Mouse (Mus musculus): ENCODE measurements around the gene Wdr89. TPM values are rescaled to one million over a fixed set of nuclear protein-coding genes. Genes with fewer than 3 reads are reported as not detected.

The Wdr89 gene
- total RNA-seq, 4 experiments from 2014 or later, result 2.2 to 2.9 (median 2.4) TPM

- DNase-seq (ENCODE audit: low spot score in 2 of 2), result no peak
Measured at GRCm38 (mm10) chr12:75616158-75616791, 53.1 kb downstream of the Wdr89 start.

- DNase-seq (ENCODE audit: low spot score in 2 of 2), result no peak
Measured at GRCm38 (mm10) chr12:75615556-75615955, 53.8 kb downstream of the Wdr89 start.

GRCm38 (mm10) chr12:75612711-75613110, 56.6 kb downstream of the Wdr89 start:
- no peak for DNase-seq (ENCODE audit: low spot score in 2 of 2)

GRCm38 (mm10) chr12:75599490-75599889, 69.8 kb downstream of the Wdr89 start:
- no peak for DNase-seq (ENCODE audit: low spot score in 2 of 2)

- DNase-seq (ENCODE audit: low spot score in 2 of 2), result no peak
Measured at GRCm38 (mm10) chr12:75598988-75599387, 70.3 kb downstream of the Wdr89 start.

- no peak for DNase-seq (ENCODE audit: low spot score in 2 of 2)
Measured at GRCm38 (mm10) chr12:75597707-75598106, 71.6 kb downstream of the Wdr89 start.

- peak; percentile 98 for DNase-seq (ENCODE audit: low spot score in 2 of 2)
Measured at GRCm38 (mm10) chr12:75596154-75597002, 73.0 kb downstream of the Wdr89 start, which contains the start of gene Ppp2r5e. Gene Ppp2r5e, minus strand, starts transcription at chr12:75596245.

GRCm38 (mm10) chr12:75595291-75596153, 73.8 kb downstream of the Wdr89 start:
- peak in 1 of 2 experiments; percentile 25 for DNase-seq (ENCODE audit: low spot score in 2 of 2)

- DNase-seq (ENCODE audit: low spot score in 2 of 2), result no peak
Measured at GRCm38 (mm10) chr12:75594404-75594803, 74.9 kb downstream of the Wdr89 start.

- DNase-seq (ENCODE audit: low spot score in 2 of 2), result no peak
Measured at GRCm38 (mm10) chr12:75593817-75594216, 75.5 kb downstream of the Wdr89 start.

- no peak for DNase-seq (ENCODE audit: low spot score in 2 of 2)
Measured at GRCm38 (mm10) chr12:75587501-75587900, 81.8 kb downstream of the Wdr89 start.

GRCm38 (mm10) chr12:75583776-75584175, 85.6 kb downstream of the Wdr89 start:
- no peak for DNase-seq (ENCODE audit: low spot score in 2 of 2)

Other genes starting within 250 kb of the Wdr89 start
- gene Ppp2r5e, start 73.3 kb downstream of the Wdr89 start, total RNA-seq (2022), result 10 to 100 TPM; 32.3 to 37.5 (median 33.5) TPM
- 10 to 100 TPM; 13.4 to 15.9 (median 13.9) TPM for gene Sgpp1, start 66.2 kb upstream of the Wdr89 start, total RNA-seq (2022)
- gene Syne2, start 148.6 kb upstream of the Wdr89 start, total RNA-seq (2022), result 10 to 100 TPM; 12.3 to 15.0 (median 13.9) TPM